Mouse (Mus musculus) Patski (cell line): ENCODE results near the gene Catsper1. TPM values are rescaled to one million over a fixed set of nuclear protein-coding genes. Genes with fewer than 3 reads are reported as not detected.

Source experiments
- ATAC-seq: fragments of 100-300 bp; one replicate; pipeline ENCODE4 v1.8.0; 2021
- CTCF ChIA-PET: fragments of 350-600 bp; sonication (Branson Sonifier 250); formaldehyde crosslinking; loops from one replicate; lab custom pipeline; 2022; ENCODE audit warnings: inconsistent platforms; lab: Charles Lee
- POLR2A ChIA-PET: fragments of 350-600 bp; sonication (Branson Sonifier 250); formaldehyde crosslinking; loops from one replicate; lab custom pipeline; 2022; ENCODE audit warnings: antibody characterized with exemption, inconsistent platforms; lab: Charles Lee
- DNase-seq: peaks from one replicate; pipeline ENCODE4 v3.0.0-alpha.2; 2011; ENCODE audit warnings: low read depth, low spot score
- H3K27me3 ChIP-seq: fragments of 371-371 bp; one replicate; pipeline ENCODE4 v1.5.1; 2021
- CTCF ChIP-seq: fragments of 100-300 bp; IDR thresholded peaks from one replicate; pipeline ENCODE4 v1.5.1; 2021
- in situ Hi-C: fragments of 300-500 bp; cut with MboI; formaldehyde crosslinking; loops from 3 replicates; pipeline ENCODE4 v1.11.1; 2018; ENCODE audit warnings: low pct_unique_long_range_greater_than_20kb, mixed read lengths
- polyA plus RNA-seq: library from polyadenylated mRNA; unstranded; gene quantifications from one replicate; pipeline ENCODE4 v1.2.3, GENCODE M21; 2021

Gene Catsper1
- polyA plus RNA-seq, 1 experiment from 2014 or later = not detected

- ATAC-seq (no peak), DNase-seq (no peak)
- H3K27me3 ChIP-seq = no peaks in the 10 kb centered on the region
- ChIA-PET POLR2A (no interaction called here), CTCF (no interaction called here)
- in situ Hi-C loops = no loop called here
- TF ChIP-seq CTCF = no peak
Observed at GRCm38 (mm10) chr19:5374177-5374576, 38.6 kb downstream of the Catsper1 start.

GRCm38 (mm10) chr19:5374748-5375147 is 39.2 kb downstream of the Catsper1 start:
- no peak for TF ChIP-seq CTCF
- in situ Hi-C loops = no loop called here
- ChIA-PET CTCF (no interaction called here), POLR2A (interaction anchor here (1.4 kb wide), 1 partner anchor 10 kb away, joined by 3 read pairs; no protein-coding TSS in a partner anchor)
- H3K27me3 ChIP-seq = no peaks in the 10 kb centered on the region
- ATAC-seq = no peak
- DNase-seq = no peak

- POLR2A ChIA-PET = no interaction called here
Observed at GRCm38 (mm10) chr19:5377446-5377845, 41.9 kb downstream of the Catsper1 start.

GRCm38 (mm10) chr19:5383326-5383725 is 47.8 kb downstream of the Catsper1 start:
- no peak for DNase-seq
- no peak for ATAC-seq
- ChIA-PET CTCF (no interaction called here), POLR2A (interaction anchor here (2.7 kb wide), 1 partner anchor 17 kb away, joined by 9 read pairs; the partner anchor contains the start of genes Banf1 and Eif1ad)
- in situ Hi-C loops = no loop called here
- no peaks in the 10 kb centered on the region for H3K27me3 ChIP-seq
- no peak for TF ChIP-seq CTCF

More at GRCm38 (mm10) chr19:5377446-5377845, 41.9 kb downstream of the Catsper1 start:
- no peaks in the 10 kb centered on the region for H3K27me3 ChIP-seq
- DNase-seq (no peak), ATAC-seq (no peak)
- in situ Hi-C loops = no loop called here
- no peak for TF ChIP-seq CTCF
- CTCF ChIA-PET = interaction anchor here (1.9 kb wide), 1 partner anchor 31 kb away, joined by 5 read pairs; no protein-coding TSS in a partner anchor

GRCm38 (mm10) chr19:5384715-5385114 is 49.2 kb downstream of the Catsper1 start:
- H3K27me3 ChIP-seq = no peaks in the 10 kb centered on the region
- CTCF ChIA-PET = no interaction called here
- DNase-seq (no peak), ATAC-seq (no peak)
- TF ChIP-seq CTCF = no peak
- in situ Hi-C loops = loop anchor here (5.0 kb wide), 1 partner anchor 103 kb away; the partner anchor contains the start of gene Mus81
- POLR2A ChIA-PET = interaction anchor here (0.6 to 2.7 kb wide), 3 partner anchors 9 to 18 kb away, joined by 3 to 9 read pairs (median 4); partner anchors contain the start of genes Banf1 and Eif1ad

GRCm38 (mm10) chr19:5388011-5388441 is 52.5 kb downstream of the Catsper1 start:
- ChIA-PET POLR2A (interaction anchor here (1.2 to 2.6 kb wide), 3 partner anchors 21 to 41 kb away, joined by 4 to 14 read pairs (median 6); partner anchors contain the start of genes AI837181, Banf1, Drap1 and Eif1ad), CTCF (no interaction called here)
- H3K27me3 ChIP-seq = no peaks in the 10 kb centered on the region
- no peak for TF ChIP-seq CTCF
- in situ Hi-C loops = loop anchor here (5.0 kb wide), 1 partner anchor 99 kb away; the partner anchor contains the start of gene Mus81
- DNase-seq (no peak), ATAC-seq (peak; percentile 27)

- in situ Hi-C loops = loop anchor here (5.0 kb wide), 1 partner anchor 99 kb away; the partner anchor contains the start of gene Mus81
- ChIA-PET CTCF (no interaction called here), POLR2A (interaction anchor here (1.2 to 2.6 kb wide), 3 partner anchors 22 to 40 kb away, joined by 4 to 14 read pairs (median 6); partner anchors contain the start of genes AI837181, Banf1, Drap1 and Eif1ad)
- ATAC-seq = peak; percentile 55
- DNase-seq = peak; percentile 61
- H3K27me3 ChIP-seq = no peaks in the 10 kb centered on the region
- no peak for TF ChIP-seq CTCF
Observed at GRCm38 (mm10) chr19:5388588-5389242, 53.2 kb downstream of the Catsper1 start, which contains the start of gene Sart1. Gene Sart1, minus strand, starts transcription at chr19:5388703.

- no peak for TF ChIP-seq CTCF
- POLR2A ChIA-PET = interaction anchor here (2.6 kb wide), 1 partner anchor 36 kb away, joined by 14 read pairs; the partner anchor contains the start of genes AI837181 and Drap1
- DNase-seq = no peak
- CTCF ChIA-PET = no interaction called here
- in situ Hi-C loops = loop anchor here (5.0 kb wide), 1 partner anchor 98 kb away; the partner anchor contains the start of gene Mus81
- peak; percentile 12 for ATAC-seq
- H3K27me3 ChIP-seq = no peaks in the 10 kb centered on the region
Observed at GRCm38 (mm10) chr19:5389647-5390046, 54.1 kb downstream of the Catsper1 start.

GRCm38 (mm10) chr19:5390416-5390815 is 54.9 kb downstream of the Catsper1 start:
- no peak for ATAC-seq
- DNase-seq = no peak
- in situ Hi-C loops = no loop called here
- POLR2A ChIA-PET = no interaction called here
- TF ChIP-seq CTCF = no peak
- CTCF ChIA-PET = no interaction called here
- no peaks in the 10 kb centered on the region for H3K27me3 ChIP-seq

GRCm38 (mm10) chr19:5392892-5393291 is 57.4 kb downstream of the Catsper1 start:
- DNase-seq (peak; percentile 31), ATAC-seq (no peak)
- ChIA-PET POLR2A (interaction anchor here (1.3 kb wide), 1 partner anchor 20 kb away, joined by 3 read pairs; no protein-coding TSS in a partner anchor), CTCF (interaction anchor here (0.9 to 1.6 kb wide), 2 partner anchors 8 to 14 kb away, joined by 3 to 4 read pairs; no protein-coding TSS in a partner anchor)
- in situ Hi-C loops = no loop called here
- no peaks in the 10 kb centered on the region for H3K27me3 ChIP-seq
- TF ChIP-seq CTCF = no peak

Other genes with a start within 250 kb of the Catsper1 start
- 68.6 TPM for gene Yif1a, start 247.2 kb upstream of the Catsper1 start, polyA plus RNA-seq
- gene Cnih2, start 237.2 kb upstream of the Catsper1 start, polyA plus RNA-seq = 2.5 TPM
- 237 TPM for gene Rab1b, start 228.7 kb upstream of the Catsper1 start, polyA plus RNA-seq
- gene Klc2, start 217.2 kb upstream of the Catsper1 start, polyA plus RNA-seq = 84.0 TPM
- 23.8 TPM for gene Pacs1, start 62.6 kb upstream of the Catsper1 start, polyA plus RNA-seq
- gene Sf3b2, start 40.3 kb upstream of the Catsper1 start, polyA plus RNA-seq = 255 TPM
- gene Gal3st3, start 37.4 kb upstream of the Catsper1 start, polyA plus RNA-seq = not detected
- 1.1 TPM for gene Cst6, start 13.8 kb downstream of the Catsper1 start, polyA plus RNA-seq
- 36.7 TPM for gene Eif1ad, start 31.0 kb downstream of the Catsper1 start, polyA plus RNA-seq
- 211 TPM for gene Banf1, start 31.4 kb downstream of the Catsper1 start, polyA plus RNA-seq
- gene Sart1, start 53.0 kb downstream of the Catsper1 start, polyA plus RNA-seq = 75.3 TPM
- gene Tsga10ip, start 66.8 kb downstream of the Catsper1 start, polyA plus RNA-seq = 0.13 TPM
- gene Drap1, start 89.2 kb downstream of the Catsper1 start, polyA plus RNA-seq = 251 TPM
- gene AI837181, start 89.4 kb downstream of the Catsper1 start, polyA plus RNA-seq = 58.5 TPM
- 2.1 TPM for gene Fosl1, start 111.8 kb downstream of the Catsper1 start, polyA plus RNA-seq
- 16.8 TPM for gene Ccdc85b, start 122.2 kb downstream of the Catsper1 start, polyA plus RNA-seq
- 92.2 TPM for gene Fibp, start 124.9 kb downstream of the Catsper1 start, polyA plus RNA-seq
- gene Ctsw, start 132.8 kb downstream of the Catsper1 start, polyA plus RNA-seq = 0.42 TPM
- gene Efemp2, start 138.2 kb downstream of the Catsper1 start, polyA plus RNA-seq = 451 TPM
- gene Mus81, start 152.7 kb downstream of the Catsper1 start, polyA plus RNA-seq = 37.0 TPM
- gene Cfl1, start 154.7 kb downstream of the Catsper1 start, polyA plus RNA-seq = 1,610 TPM
- 1.6 TPM for gene 1700020D05Rik, start 168.0 kb downstream of the Catsper1 start, polyA plus RNA-seq
- 30.0 TPM for gene Snx32, start 174.8 kb downstream of the Catsper1 start, polyA plus RNA-seq
- 0.08 TPM for gene Ovol1, start 224.9 kb downstream of the Catsper1 start, polyA plus RNA-seq
- gene Ap5b1, start 232.3 kb downstream of the Catsper1 start, polyA plus RNA-seq = 8.3 TPM